Mouse (Mus musculus) embryo, embryonic 11.5 days (tissue): ENCODE results near the gene Itgbl1.
"Not testable (repeated sequence)": the region's sequence is repeated elsewhere in the genome, so short reads cannot be mapped to it uniquely, and the experiment has no call there.

Source experiments
- DNase-seq: peaks from one replicate; pipeline ENCODE4 v3.0.0-alpha.2; 2012; ENCODE audit warnings: low read depth, low spot score

The Itgbl1 gene

DNA sequence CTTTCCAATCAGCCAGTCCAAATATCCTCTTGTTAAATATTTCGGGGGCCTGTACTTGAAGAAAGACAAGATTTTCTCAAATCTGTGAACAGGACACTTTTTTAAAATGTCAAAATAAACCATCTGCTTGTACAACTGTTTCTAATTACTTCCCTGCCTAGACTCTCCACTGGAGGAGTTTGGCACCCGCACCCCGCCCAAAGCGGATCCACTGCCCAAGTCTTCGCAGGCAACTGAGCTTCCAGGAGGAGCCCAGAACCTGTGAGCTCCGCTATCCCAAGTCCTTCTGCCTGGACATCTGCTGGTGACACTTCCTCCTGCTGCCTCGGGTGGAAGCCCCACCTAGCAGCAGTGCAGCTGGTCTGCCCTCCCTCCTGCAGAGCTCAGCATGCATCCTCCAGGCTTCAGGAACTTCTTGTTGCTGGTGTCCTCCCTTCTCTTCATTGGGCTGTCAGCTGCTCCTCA, at the start of gene Itgbl1:
Gene Itgbl1, plus strand, starts transcription at position 51 of the 465 bp plus-strand sequence.
- peak; percentile 1 for DNase-seq

DNA sequence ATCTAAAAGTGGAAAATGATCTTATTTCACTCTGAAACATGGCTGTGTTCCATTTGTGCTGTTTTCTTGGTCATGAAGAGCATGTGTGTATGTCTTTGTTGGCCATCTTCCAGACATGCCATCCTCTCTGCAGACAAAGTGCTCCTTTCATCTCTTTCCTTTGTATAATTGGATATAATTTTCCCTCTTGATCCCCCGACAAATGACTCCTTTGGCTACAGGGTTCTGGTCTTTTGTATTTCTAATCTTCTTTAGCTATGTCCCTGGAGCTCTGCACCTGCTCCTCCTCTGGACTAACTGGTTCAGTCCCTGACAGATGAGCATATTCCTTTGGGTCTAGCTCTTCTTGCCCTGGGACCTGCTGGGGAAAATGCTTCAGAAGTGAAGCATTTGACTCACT, 36.8 kb upstream of the Itgbl1 start:
- DNase-seq, result no peak

DNA sequence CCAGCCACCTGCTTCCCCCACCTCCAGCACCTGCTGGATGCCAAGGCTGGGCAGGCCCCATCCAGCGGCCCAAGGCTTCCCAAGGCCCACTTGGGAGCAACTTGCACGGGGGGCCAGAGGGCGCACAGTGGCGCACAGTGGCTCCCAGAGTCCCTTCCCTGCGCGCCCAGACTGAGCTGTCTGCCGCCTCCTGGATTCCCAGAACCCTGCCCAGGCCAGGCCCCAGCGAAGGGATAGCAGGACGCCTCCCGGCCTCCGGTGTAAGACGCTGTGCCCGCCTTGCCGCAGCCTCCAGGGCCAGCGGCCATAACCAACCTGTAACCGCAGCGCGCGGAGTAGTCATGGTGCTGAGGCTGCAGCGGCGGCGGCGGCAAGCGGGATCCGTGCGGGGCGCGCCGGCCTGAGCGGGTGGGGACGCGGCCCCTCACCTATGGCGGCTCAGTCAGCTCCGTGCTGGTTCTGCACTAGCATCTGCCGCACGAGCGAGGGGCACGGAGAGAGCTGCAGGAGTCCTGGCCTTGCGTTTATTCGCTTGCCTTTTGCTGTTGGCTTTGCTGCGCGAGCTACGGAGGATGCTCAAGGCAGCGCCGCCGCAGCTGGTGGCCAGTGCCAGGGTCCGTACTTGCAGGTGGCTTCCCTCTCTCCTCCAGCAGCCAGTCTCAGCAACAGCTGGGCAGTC, 33.1 kb upstream of the Itgbl1 start, which contains the start of gene Nalcn:
Gene Nalcn, minus strand, starts transcription at position 644 of the 679 bp plus-strand sequence.
- DNase-seq, result peak; percentile 16

DNA sequence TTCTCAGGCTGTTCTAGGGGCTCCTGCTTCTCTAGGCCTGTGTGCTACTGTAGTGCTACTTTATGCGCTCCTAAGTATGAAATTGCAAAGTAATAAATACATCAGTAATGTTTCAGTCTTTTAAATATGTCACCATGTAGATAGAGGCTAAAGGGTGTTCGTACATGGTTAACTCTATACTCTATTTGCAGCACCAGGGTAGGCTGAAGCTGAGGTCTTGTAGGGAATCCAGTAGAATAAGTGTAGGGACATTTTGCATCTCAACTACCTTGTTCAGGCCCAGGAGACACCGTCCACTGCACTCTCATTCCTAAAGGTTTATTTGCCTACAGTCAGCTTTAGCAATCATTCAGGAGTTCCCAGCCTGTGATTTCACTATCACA, 32.6 kb upstream of the Itgbl1 start:
- DNase-seq, result no peak

DNA sequence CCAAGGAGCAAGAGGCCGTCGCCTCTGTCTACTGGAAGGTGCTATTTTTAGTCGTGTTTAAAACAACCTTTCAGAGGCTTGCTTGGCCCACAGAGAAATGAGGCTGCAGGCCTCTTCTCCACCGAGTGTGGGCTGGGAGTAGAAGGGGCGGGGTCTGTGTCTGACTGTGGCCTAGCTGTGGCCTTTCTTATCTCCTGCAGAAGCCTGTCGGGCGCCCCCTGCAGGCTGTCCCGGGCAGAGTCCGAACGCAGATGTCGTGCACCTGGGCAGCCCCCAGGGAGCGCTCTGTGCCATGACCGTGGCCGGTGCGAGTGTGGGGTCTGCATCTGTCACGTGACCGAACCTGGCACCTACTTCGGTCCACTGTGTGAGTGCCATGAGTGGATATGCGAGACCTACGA, 1.3 kb downstream of the Itgbl1 start:
- DNase-seq, result peak; percentile 29

DNA sequence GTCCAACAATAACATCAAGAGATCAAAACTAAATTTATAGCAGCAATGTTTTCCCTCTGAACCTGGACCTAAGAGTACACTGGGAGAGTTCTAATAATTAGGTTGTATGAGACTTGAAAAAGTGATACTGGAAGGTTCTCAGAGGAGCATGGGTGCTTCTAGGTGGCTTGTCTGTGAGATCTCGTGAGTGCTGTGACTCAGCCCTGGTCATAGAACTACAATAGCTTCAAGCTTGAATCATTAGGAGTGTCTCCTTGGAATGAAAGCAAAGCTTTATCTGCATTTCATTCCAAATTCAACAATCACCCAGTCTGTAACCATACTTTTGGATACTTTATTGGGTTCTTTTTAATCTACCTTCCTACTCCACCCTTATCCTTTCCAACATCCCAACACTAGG, 2.6 kb downstream of the Itgbl1 start:
- DNase-seq, result no peak

DNA sequence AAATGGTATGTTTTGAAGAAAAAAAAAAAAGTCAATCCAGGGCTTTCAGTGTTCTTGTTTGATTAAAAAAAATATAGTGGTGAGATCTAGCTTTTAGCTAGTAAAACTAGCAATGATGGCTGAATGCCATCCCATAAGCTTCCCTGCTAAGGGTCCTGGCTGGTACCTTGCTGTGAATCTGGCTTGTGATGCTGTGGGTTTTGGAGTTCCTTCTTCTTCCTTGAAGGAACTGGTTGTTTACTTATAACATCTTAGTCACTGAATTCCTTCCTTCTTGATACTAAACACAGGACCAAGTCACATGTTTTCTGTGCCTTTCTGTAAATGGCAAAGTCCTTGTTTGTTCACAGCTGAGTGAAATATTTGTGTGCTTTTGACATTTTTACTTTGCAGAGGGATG, 3.4 kb downstream of the Itgbl1 start:
- no peak for DNase-seq

DNA sequence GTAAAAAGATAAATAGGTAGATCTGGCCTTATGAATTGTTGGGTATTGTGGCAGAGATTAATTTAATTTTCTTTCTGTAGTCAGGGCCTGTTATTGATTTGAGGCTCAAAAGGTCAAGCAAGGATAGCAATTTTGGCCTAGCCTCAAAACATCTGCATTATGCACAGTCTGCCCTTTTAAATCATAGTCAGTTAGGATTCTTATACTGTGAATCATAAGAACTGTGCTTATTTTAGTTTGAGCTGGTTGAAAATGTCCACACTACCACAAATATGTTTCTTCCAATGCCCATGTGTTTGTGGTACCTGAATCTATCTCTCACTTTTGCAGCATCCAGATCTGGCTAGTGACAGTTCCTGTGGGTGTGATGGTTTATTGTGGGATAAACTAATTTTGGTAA, 4.7 kb downstream of the Itgbl1 start:
- no peak for DNase-seq

DNA sequence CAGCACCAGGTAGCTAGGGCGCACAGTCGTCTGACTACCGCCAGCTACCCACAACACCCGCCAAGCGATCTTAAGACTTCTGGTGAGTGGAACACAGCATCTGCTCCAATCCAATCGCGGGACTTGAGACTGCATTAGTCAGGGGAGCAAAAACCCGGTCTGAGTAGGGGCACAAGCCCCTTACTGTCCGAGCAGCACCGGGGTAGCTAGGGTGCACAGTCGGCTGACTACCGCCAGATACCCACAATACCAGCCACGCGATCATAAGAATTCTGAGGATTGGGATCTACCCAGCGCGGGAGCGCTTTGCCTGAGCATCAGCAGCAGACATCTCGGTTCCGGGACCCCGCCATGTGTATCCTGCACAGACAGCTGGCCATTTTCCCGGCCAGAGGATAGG, 11.3 kb downstream of the Itgbl1 start:
- DNase-seq, result not testable (repeated sequence)

DNA sequence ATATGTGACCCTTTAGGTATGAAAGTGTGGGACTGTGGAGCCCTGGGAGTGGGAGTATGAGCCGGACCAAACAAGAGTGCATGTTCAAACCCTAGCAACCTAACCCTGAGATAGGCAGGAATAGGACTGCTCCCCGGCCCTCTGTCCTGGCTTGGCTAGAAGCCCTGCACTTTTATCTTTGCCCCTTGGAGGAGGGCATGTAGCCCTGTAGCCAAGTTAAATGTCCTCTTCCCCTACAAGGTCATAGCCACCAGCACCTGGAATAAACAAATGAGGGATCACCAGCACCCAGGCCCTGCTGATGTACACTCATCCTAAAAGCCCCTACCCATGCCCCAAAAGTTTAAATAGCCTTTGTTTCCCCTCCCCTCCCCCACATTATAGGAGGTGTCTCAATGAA, 18.3 kb downstream of the Itgbl1 start:
- no peak for DNase-seq

DNA sequence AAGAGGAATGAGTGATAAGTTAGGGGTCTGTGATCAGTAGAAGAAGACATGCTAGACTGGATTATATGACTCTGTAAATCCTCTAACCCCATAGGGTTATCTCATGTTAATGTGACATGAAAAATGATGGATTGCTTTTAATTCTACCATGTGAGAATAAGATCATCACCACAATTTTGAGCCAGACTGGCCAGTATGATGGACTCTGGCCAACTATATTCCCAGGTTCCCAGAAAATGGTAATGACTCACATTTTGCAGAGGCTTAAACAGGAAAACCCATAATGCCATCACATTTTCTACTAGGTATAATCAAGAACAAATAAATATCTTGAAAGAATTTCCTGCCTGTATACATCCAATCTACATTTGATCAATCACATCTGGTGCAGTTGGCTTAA, 55.0 kb downstream of the Itgbl1 start:
- DNase-seq, result no peak

DNA sequence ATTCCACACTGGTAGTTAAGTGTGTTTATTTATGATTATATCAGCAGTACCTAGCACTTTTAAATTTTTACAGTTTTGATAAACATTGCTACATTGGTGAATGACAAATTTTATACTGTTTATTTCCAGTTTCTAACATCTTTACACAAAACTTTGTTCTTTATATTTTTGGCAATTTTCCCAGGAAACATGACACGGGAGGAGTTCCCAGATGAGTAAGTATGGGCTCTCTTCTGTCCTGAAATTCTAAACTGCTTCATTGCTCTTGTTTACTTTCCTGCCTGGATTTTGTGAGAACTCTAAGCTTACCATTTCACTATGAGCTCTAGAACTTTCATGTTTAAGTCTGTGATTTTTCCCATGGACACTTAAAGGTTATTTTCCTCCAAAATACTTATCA, 82.3 kb downstream of the Itgbl1 start:
- no peak for DNase-seq

DNA sequence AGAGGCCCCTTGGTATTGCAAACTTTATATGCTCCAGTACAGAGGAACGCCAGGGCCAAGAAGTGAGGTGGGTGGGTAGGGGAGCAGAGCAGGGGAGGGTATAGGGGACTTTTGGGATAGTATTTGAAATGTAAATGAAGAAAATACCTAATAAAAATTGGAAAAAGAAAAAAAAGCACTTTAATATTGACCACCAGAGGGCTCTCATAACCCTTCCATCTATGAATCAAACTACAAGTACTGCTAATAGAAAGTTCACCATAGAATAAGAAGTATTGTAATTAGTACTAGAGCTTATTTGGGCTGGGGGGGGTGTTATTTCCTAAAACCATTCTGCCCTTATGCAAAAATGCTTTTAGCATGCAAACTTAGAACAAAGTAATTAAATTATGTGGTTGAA, 91.2 kb downstream of the Itgbl1 start:
- no peak for DNase-seq

DNA sequence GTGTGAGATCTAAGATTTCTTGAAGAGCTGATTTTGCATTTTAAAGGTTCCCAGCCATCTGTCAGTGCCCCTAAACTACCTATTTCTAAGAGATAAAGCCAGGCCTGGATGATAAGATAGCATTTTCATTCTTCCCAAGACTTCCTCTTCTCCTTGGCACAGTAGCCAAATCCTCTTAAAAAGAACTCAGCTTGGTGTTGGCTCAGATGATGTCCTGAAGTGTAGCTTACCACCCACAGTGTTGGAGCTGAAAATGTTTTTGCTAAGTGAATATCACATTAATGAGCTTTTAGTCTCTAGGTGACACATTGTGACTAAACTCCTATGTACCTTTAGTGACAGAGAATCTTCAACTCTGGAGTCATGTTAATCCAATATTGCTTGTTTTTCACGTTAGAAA, 99.8 kb downstream of the Itgbl1 start:
- DNase-seq, result no peak

DNA sequence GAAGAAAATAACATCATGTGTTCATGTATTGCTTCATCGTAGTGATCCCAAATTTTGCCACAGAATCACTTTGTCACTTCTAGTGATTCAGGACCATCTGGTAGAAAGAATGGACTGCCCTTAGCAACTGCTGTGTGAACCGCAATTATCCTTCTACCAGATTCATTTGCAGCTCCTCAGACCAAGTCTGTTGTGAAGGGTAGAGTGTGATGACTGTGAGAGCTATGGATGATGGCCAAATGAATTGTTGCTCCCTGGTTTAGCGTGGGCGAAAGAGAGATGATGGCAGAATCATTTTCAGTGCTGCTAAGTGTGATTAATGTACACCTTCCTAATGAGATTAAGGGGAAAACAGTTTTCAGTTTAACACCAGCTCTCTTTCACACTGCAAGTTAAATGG, 100.3 kb downstream of the Itgbl1 start:
- DNase-seq, result no peak

DNA sequence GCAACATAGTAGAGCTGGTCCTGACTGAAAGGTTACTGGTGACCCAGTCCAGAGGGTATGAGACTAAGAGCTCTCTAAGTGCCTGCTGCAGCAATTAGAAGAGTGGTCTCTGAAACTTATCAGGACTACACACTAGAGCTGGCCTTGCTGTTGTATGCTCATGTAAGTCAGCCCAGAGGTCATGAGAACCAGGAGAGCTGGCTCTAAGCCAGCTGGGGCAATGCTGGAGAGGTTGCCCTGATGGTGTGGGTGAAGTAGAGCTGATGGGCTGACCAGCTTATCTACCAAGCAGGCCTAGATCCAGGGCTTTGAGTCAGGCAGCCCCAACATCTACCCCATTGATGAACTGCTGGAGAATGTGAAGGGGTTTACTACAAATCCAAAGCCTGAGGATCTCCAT, 142.0 kb downstream of the Itgbl1 start:
- no peak for DNase-seq

DNA sequence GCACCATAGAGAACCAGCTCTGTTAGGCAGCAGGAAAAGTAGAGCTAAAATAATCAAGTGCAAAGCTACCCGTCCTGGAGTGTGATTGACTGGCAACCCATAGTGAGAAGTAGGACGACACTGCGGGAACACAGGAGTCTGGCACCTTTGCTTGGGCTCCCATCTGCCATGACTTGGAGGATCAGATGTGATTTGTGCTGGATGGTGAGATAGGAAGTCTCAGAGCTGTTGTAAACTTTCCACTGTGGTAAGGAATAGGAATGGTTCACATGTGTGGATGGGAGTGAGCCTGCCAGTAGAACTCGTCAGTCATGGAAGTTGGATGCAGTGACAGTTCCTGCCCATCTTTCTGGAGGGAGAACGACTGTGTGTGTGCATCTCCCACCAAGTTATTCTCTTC, 177.9 kb downstream of the Itgbl1 start:
- no peak for DNase-seq

DNA sequence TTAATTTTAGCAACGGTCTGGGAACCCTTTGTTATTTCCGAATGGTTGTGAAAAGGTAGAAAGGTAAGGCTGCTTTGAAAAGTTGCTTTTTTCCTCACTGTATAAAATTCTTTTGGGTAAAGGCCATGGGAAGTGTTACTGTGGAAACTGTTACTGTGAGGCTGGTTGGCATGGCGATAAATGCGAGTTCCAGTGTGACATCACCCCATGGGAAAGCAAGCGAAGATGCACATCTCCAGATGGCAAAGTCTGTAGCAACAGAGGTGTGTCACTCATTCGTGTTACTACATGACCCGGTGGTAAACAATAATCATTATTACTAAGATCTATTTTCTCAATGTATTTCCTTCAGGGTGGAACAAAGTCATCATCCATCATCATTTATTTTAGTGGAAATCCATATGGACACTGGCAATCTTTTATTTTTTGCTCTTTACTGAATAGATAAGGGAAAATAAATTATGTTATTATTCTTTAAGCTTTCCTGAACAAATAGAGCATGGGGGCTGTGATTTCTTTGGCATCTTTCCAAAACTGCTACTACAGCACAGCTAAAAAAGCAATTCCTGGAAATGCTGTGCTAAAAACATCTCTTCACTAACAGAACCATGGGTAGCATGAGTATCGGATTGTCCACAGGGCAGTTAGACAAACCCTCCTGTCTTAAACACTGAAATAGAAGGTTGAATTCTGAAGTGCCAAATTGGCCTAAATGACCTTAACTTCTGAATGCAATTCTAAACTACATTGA, 184.1 kb downstream of the Itgbl1 start:
- no peak for DNase-seq

DNA sequence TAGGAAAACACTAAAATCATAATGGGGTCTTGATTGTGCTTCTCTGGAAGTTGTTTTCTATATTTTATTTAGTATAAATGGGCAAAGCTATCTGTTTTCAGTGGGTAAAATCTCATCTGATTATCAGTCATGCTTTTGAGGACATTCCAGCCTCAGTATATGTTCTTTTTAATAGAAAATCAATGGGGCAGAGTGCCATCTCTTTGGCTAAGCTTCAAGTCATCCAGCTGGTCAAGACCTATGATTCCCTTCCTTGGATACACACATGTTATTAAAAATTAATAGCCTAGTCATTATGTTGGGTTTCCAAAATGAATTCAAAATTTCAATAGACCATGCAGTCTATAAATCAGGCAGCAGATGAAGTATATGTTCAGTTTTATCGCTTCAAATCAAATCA, 204.8 kb downstream of the Itgbl1 start:
- DNase-seq, result no peak

DNA sequence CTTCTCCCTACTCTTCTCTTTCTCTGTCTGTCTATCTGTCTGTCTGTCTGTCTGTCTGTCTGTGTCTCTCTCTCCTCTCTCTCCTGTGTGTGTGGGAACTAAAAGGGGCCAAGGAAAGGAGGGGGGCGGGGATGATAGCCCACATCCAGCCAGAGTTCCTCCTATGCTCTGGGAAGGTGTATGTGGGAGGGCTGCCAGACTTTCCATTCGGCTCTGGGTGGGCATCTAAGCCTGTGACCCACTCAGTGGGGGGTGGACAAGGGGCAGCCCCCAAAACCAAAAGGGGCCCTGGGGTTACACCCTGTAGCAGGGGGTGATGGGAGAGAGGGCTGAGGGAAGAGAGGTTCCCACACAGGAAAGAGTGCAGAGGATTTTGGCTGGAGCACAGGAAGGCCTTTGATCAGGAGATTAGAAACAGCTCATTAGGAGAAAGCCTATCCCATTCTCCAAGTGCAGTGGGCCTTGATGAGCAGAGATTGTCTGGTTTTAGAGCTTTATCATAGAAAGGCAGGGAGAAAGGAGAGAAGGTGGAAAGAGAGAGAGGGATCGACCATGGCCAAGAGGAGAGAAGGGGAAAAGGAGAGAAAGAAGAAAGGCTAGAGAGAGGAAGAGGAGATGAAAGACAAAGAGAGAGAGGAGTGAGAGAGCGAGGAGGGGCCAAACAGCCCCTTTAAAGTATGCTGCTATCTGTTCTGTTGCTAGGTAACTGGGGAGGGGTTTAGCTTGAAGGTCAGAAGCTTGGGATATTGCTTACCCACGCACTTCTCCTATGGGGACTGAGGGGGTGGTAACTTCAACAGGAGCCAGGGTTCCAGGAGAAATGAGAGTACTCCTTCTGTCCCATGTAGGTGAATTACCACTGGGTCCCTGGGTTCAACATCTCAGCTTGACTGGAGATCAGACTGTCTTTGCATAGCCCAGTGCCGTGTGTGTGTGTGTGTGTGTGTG, 206.3 kb downstream of the Itgbl1 start:
- no peak for DNase-seq

DNA sequence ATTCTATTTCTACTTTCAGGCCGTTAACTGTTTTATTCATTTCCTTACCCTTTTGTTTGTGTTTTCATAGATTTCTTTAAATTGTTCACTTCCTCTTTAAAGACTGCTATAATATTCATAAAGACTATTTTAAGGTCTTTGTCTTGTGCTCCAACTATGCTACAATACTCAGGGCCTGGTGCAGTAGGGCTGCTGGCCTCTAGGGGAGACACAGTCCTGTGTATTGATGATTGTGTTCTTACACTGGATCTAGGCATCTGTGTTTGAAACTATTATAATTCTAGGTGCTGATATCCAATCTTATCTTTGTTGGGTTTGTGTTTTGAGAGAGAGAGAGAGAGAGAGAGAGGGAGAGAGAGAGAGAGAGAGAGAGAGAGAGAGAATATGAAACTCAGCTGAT, 268.1 kb downstream of the Itgbl1 start:
- DNase-seq, result no peak

DNA sequence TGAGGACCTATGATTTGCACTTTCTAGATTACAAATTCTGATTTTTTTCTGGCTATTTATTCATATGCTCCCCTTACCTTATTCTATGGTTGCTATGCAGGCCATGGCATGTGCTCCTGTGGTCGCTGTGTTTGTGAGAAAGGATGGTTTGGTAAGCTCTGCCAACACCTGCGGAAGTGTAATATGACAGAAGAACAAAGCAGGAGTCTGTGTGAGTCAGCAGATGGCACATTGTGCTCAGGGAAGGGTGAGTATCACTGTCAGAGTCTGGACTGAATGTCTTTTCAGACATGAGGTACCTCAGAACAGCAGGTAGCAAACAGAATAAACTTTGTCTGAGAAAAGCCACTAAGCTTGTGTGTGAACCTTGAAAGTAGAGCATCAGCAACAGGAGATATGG, 306.8 kb downstream of the Itgbl1 start:
- no peak for DNase-seq
